ENCODE assay signal across 16 mouse cellular contexts in genomic region chr4:141175783-141176182, GRCm38 (mm10). TPM values are rescaled to one million over a fixed set of nuclear protein-coding genes. Genes with fewer than 3 reads are reported as not detected.
DNase-seq lines count a peak whose midpoint lies in the region; ATAC-seq and TF ChIP-seq lines count a peak whose summit lies in the region.
"Had no signal": no experiment of that assay in that cellular context is flagged by ENCODE, and none has a peak within 500 bp of the region (broad histone marks: within the 10 kb centered on the region; RNA-seq: fewer than 3 reads in every experiment).

No protein-coding gene starts in this region.

- DNase-seq in heart, adult 11 months, result peak; percentile 96
- no peak for DNase-seq in liver, postnatal 0 days
- no peak for DNase-seq in liver
- DNase-seq in heart, adult 8-10 months (ENCODE audit: low spot score), result peak; percentile 40
- DNase-seq in heart, postnatal 25 days (ENCODE audit: low spot score), result peak; percentile 7
- no peak for DNase-seq in right cerebral cortex, adult 18-20 months
- no peak for DNase-seq in kidney, adult 9 months
- DNase-seq: cerebellum, adult 11-12 months; gastrocnemius, postnatal 14 days; right cerebral cortex, postnatal 25 days had no signal

- no peak overlapping the region for H3K4me3 ChIP-seq in heart, embryonic 12.5 days
- H3K4me3 ChIP-seq in liver, postnatal 0 days (ENCODE audit: low read depth, low read length), result no peak overlapping the region
- H3K4me3 ChIP-seq: limb, embryonic 13.5 days; lung, embryonic 15.5 days; midbrain, embryonic 15.5 days had no signal

- WGBS in heart, embryonic 12.5 days, result 63% methylated on average over 5 of the region's 5 CpGs
- 82% methylated on average over 5 of the region's 5 CpGs for WGBS in liver, postnatal 0 days (ENCODE audit: insufficient replicate concordance)

- peaks cover 31% of the 10 kb centered on the region for H3K36me3 ChIP-seq in heart, embryonic 12.5 days
- H3K36me3 ChIP-seq in liver, postnatal 0 days (replicated peaks; ENCODE audit: insufficient read depth, low read length), result peaks cover 59% of the 10 kb centered on the region

- H3K27me3 ChIP-seq in heart, embryonic 12.5 days (replicated peaks), result no peaks in the 10 kb centered on the region
- H3K27me3 ChIP-seq in liver, postnatal 0 days (ENCODE audit: insufficient read depth, low read length), result no peaks in the 10 kb centered on the region
- H3K27me3 ChIP-seq: limb, embryonic 13.5 days; lung, embryonic 15.5 days; midbrain, embryonic 15.5 days; Patski had no signal

- no peak for TF ChIP-seq EP300 in liver, postnatal 0 days (IDR thresholded peaks at IDR 0.05; ENCODE audit: low read depth)

- no peak overlapping the region for H3K9ac ChIP-seq in heart, embryonic 12.5 days
- H3K9ac ChIP-seq in liver, postnatal 0 days (replicated peaks), result no peak overlapping the region; the same call in 1 of the 2 replicates
- H3K9ac ChIP-seq: limb, embryonic 13.5 days; lung, embryonic 15.5 days; midbrain, embryonic 15.5 days had no signal

- intact Hi-C loops in heart, postnatal 25 days (cut with DNase I), result no loop called here

- no peak for TF ChIP-seq CTCF in liver, postnatal 0 days (IDR thresholded peaks at IDR 0.05; ENCODE audit: low read depth)

- no peak overlapping the region for H3K27ac ChIP-seq in heart, embryonic 12.5 days (ENCODE audit: poor library complexity, severe bottlenecking)
- peak overlapping the region; percentile 81 for H3K27ac ChIP-seq in liver, postnatal 0 days (ENCODE audit: low read depth)
- H3K27ac ChIP-seq: limb, embryonic 13.5 days; lung, embryonic 15.5 days had no signal

- no peak overlapping the region for H3K4me2 ChIP-seq in heart, embryonic 12.5 days
- H3K4me2 ChIP-seq in liver, postnatal 0 days (ENCODE audit: low read depth, low read length), result no peak overlapping the region
- H3K4me2 ChIP-seq: limb, embryonic 13.5 days; lung, embryonic 15.5 days; midbrain, embryonic 15.5 days had no signal

- peaks cover 17% of the 10 kb centered on the region for H3K4me1 ChIP-seq in heart, embryonic 12.5 days (replicated peaks)
- peaks cover 5% of the 10 kb centered on the region; the same call in 1 of the 2 replicates for H3K4me1 ChIP-seq in liver, postnatal 0 days (ENCODE audit: insufficient read depth)
- H3K4me1 ChIP-seq: limb, embryonic 13.5 days had no signal

- no peak for ATAC-seq in heart, embryonic 12.5 days (ENCODE audit: insufficient number of reproducible peaks, low FRiP score)
- ATAC-seq in liver, postnatal 0 days, result no peak
- ATAC-seq: forebrain, embryonic 14.5 days; midbrain, embryonic 15.5 days; Patski had no signal

- H3K9me3 ChIP-seq in heart, embryonic 12.5 days (replicated peaks), result no peaks in the 10 kb centered on the region
- H3K9me3 ChIP-seq in liver, postnatal 0 days (ENCODE audit: low read length), result no peaks in the 10 kb centered on the region
- H3K9me3 ChIP-seq: limb, embryonic 13.5 days; lung, embryonic 15.5 days; midbrain, embryonic 15.5 days had no signal

RNA-seq across cellular contexts. Expression of gene Fbxo42, which starts 28.1 kb away (rescaled TPM):
- 18.2 and 20.0 TPM in 2 replicates for polyA plus RNA-seq in heart, embryonic 12.5 days (2016; fragmentation: Nextera tagmentation; extraction: Ambion mirVana)
- 11.2 and 11.7 TPM in 2 replicates for polyA plus RNA-seq in liver, postnatal 0 days (2015; fragmentation: Nextera tagmentation; extraction: Ambion mirVana)
- total RNA-seq in heart, adult 8-10 months (2022), result 10 to 100 TPM in 2 of 4 experiments, 1 to 10 TPM in 2; 8.4 to 11.5 (median 10.0) TPM
- total RNA-seq in heart, postnatal 25 days (2021), result 10 to 100 TPM in 1 of 2 experiments, 1 to 10 TPM in 1; 10.0 to 10.1 TPM

RNA-seq across cellular contexts. Expression of gene Szrd1, which starts 36.2 kb away (rescaled TPM):
- polyA plus RNA-seq in heart, embryonic 12.5 days (2016; fragmentation: Nextera tagmentation; extraction: Ambion mirVana), result 32.9 and 33.4 TPM in 2 replicates
- 16.8 and 17.7 TPM in 2 replicates for polyA plus RNA-seq in liver, postnatal 0 days (2015; fragmentation: Nextera tagmentation; extraction: Ambion mirVana)
- 100 to 1,000 TPM in 2 of 4 experiments, 10 to 100 TPM in 2; 87.5 to 111 (median 98.0) TPM for total RNA-seq in heart, adult 8-10 months (2022)
- 10 to 100 TPM; 85.1 to 96.1 TPM for total RNA-seq in heart, postnatal 25 days (2021)

RNA-seq across cellular contexts. Expression of gene Rsg1, which starts 38.0 kb away (rescaled TPM):
- 2.0 and 2.3 TPM in 2 replicates for polyA plus RNA-seq in heart, embryonic 12.5 days (2016; fragmentation: Nextera tagmentation; extraction: Ambion mirVana)
- polyA plus RNA-seq in liver, postnatal 0 days (2015; fragmentation: Nextera tagmentation; extraction: Ambion mirVana), result 0.43 and 0.79 TPM in 2 replicates
- 1 to 10 TPM in 1 of 4 experiments, under 1 TPM in 3; 0.44 to 1.2 (median 0.66) TPM for total RNA-seq in heart, adult 8-10 months (2022)
- total RNA-seq in heart, postnatal 25 days (2021), result under 1 TPM; 0.45 to 0.60 TPM

Comparison
In these comparisons a context has a peak if more than half of its experiments do, and no peak if none do; other contexts are left out.
1. DNase-seq: peak in heart, adult 11 months (single experiment), heart, adult 8-10 months (single experiment) and heart, postnatal 25 days (single experiment); none in liver, postnatal 0 days (single experiment), liver (single experiment), right cerebral cortex, adult 18-20 months (single experiment) and kidney, adult 9 months (single experiment).